Mouse (Mus musculus) Patski (cell line): ENCODE measurements around the gene Lemd1. TPM values are rescaled to one million over a fixed set of nuclear protein-coding genes. Genes with fewer than 3 reads are reported as not detected.

ENCODE experiments used
- ATAC-seq: fragments of 100-300 bp; one replicate; pipeline ENCODE4 v1.8.0; 2021
- CTCF ChIA-PET: fragments of 350-600 bp; sonication (Branson Sonifier 250); formaldehyde crosslinking; loops from one replicate; lab custom pipeline; 2022; ENCODE audit warnings: inconsistent platforms; lab: Charles Lee
- POLR2A ChIA-PET: fragments of 350-600 bp; sonication (Branson Sonifier 250); formaldehyde crosslinking; loops from one replicate; lab custom pipeline; 2022; ENCODE audit warnings: antibody characterized with exemption, inconsistent platforms; lab: Charles Lee
- DNase-seq: peaks from one replicate; pipeline ENCODE4 v3.0.0-alpha.2; 2011; ENCODE audit warnings: low read depth, low spot score
- H3K27me3 ChIP-seq: fragments of 371-371 bp; one replicate; pipeline ENCODE4 v1.5.1; 2021
- CTCF ChIP-seq: fragments of 100-300 bp; IDR thresholded peaks from one replicate; pipeline ENCODE4 v1.5.1; 2021
- in situ Hi-C: fragments of 300-500 bp; cut with MboI; formaldehyde crosslinking; loops from 3 replicates; pipeline ENCODE4 v1.11.1; 2018; ENCODE audit warnings: low pct_unique_long_range_greater_than_20kb, mixed read lengths
- polyA plus RNA-seq: library from polyadenylated mRNA; unstranded; gene quantifications from one replicate; pipeline ENCODE4 v1.2.3, GENCODE M21; 2021

Lemd1 gene
- polyA plus RNA-seq, 1 experiment from 2014 or later: 12.0 TPM

- no peaks in the 10 kb centered on the region for H3K27me3 ChIP-seq
- ATAC-seq: no peak
- no peak for DNase-seq
- ChIA-PET CTCF (interaction anchor here (1.0 to 1.8 kb wide), 3 partner anchors 8 to 69 kb away, joined by 3 to 14 read pairs (median 3); no protein-coding TSS in a partner anchor), POLR2A (interaction anchor here (0.6 to 1.2 kb wide), 3 partner anchors 8 to 34 kb away, joined by 3 read pairs; no protein-coding TSS in a partner anchor)
- no peak for TF ChIP-seq CTCF
- in situ Hi-C loops: no loop called here
These were observed 35.3 kb downstream of the Lemd1 start for GRCm38 (mm10) chr1:132226297-132227080.

GRCm38 (mm10) chr1:132229667-132230066 lies 38.4 kb downstream of the Lemd1 start, which contains the start of gene Gm10188:
Gene Gm10188 (minus strand): TSS chr1:132229767.
- DNase-seq (no peak), ATAC-seq (no peak)
- CTCF ChIA-PET: no interaction called here
- POLR2A ChIA-PET: no interaction called here
- in situ Hi-C loops: no loop called here
- no peaks in the 10 kb centered on the region for H3K27me3 ChIP-seq
- TF ChIP-seq CTCF: no peak

- TF ChIP-seq CTCF: no peak
- ChIA-PET CTCF (no interaction called here), POLR2A (no interaction called here)
- ATAC-seq (no peak), DNase-seq (no peak)
- H3K27me3 ChIP-seq: no peaks in the 10 kb centered on the region
- in situ Hi-C loops: no loop called here
These were observed 40.4 kb downstream of the Lemd1 start for GRCm38 (mm10) chr1:132231470-132232274.

- in situ Hi-C loops: no loop called here
- ChIA-PET CTCF (no interaction called here), POLR2A (interaction anchor here (1.5 kb wide), 1 partner anchor 30 kb away, joined by 5 read pairs; no protein-coding TSS in a partner anchor)
- no peaks in the 10 kb centered on the region for H3K27me3 ChIP-seq
- TF ChIP-seq CTCF: no peak
- ATAC-seq (no peak), DNase-seq (no peak)
These were observed 42.3 kb downstream of the Lemd1 start for GRCm38 (mm10) chr1:132233566-132233965.

- TF ChIP-seq CTCF: no peak
- no peaks in the 10 kb centered on the region for H3K27me3 ChIP-seq
- ChIA-PET POLR2A (interaction anchor here (1.5 kb wide), 1 partner anchor 29 kb away, joined by 5 read pairs; no protein-coding TSS in a partner anchor), CTCF (interaction anchor here (0.8 to 5.0 kb wide), 7 partner anchors 8 to 78 kb away, joined by 3 to 55 read pairs (median 3); partner anchors contain the start of genes AC124108.1 and Lemd1)
- in situ Hi-C loops: loop anchor here (5.0 kb wide), 2 partner anchors 72 to 78 kb away; no protein-coding TSS in a partner anchor
- DNase-seq (no peak), ATAC-seq (no peak)
These were observed 43.6 kb downstream of the Lemd1 start for GRCm38 (mm10) chr1:132234757-132235273.

GRCm38 (mm10) chr1:132237585-132238159 lies 46.4 kb downstream of the Lemd1 start:
- ATAC-seq (no peak), DNase-seq (no peak)
- ChIA-PET POLR2A (interaction anchor here (0.8 kb wide), 1 partner anchor 118 kb away, joined by 6 read pairs; no protein-coding TSS in a partner anchor), CTCF (interaction anchor here (0.6 to 5.0 kb wide), 21 partner anchors 11 to 118 kb away, joined by 3 to 55 read pairs (median 6); partner anchors contain the start of genes AC124108.1 and Lemd1)
- TF ChIP-seq CTCF: peak; percentile 94
- in situ Hi-C loops: loop anchor here (5.0 kb wide), 2 partner anchors 70 to 80 kb away; no protein-coding TSS in a partner anchor
- H3K27me3 ChIP-seq: no peaks in the 10 kb centered on the region

GRCm38 (mm10) chr1:132245010-132245409 lies 53.8 kb downstream of the Lemd1 start:
- TF ChIP-seq CTCF: no peak

GRCm38 (mm10) chr1:132246137-132246536 lies 54.9 kb downstream of the Lemd1 start:
- no peak for TF ChIP-seq CTCF
- ATAC-seq (no peak), DNase-seq (no peak)
- ChIA-PET CTCF (interaction anchor here (1.1 to 1.5 kb wide), 2 partner anchors 10 to 14 kb away, joined by 3 read pairs; no protein-coding TSS in a partner anchor), POLR2A (interaction anchor here (0.8 kb wide), 1 partner anchor 46 kb away, joined by 3 read pairs; no protein-coding TSS in a partner anchor)
- in situ Hi-C loops: no loop called here
- no peaks in the 10 kb centered on the region for H3K27me3 ChIP-seq

More at GRCm38 (mm10) chr1:132245010-132245409, 53.8 kb downstream of the Lemd1 start:
- DNase-seq (no peak), ATAC-seq (no peak)
- CTCF ChIA-PET: interaction anchor here (1.1 to 1.5 kb wide), 2 partner anchors 9 to 15 kb away, joined by 3 read pairs; no protein-coding TSS in a partner anchor
- H3K27me3 ChIP-seq: no peaks in the 10 kb centered on the region
- POLR2A ChIA-PET: no interaction called here
- in situ Hi-C loops: no loop called here

- DNase-seq: no peak
- no peak for ATAC-seq
- no peak for TF ChIP-seq CTCF
- no peaks in the 10 kb centered on the region for H3K27me3 ChIP-seq
- ChIA-PET POLR2A (interaction anchor here (0.8 kb wide), 1 partner anchor 45 kb away, joined by 3 read pairs; no protein-coding TSS in a partner anchor), CTCF (interaction anchor here (1.5 kb wide), 1 partner anchor 10 kb away, joined by 3 read pairs; no protein-coding TSS in a partner anchor)
- in situ Hi-C loops: no loop called here
These were observed 55.4 kb downstream of the Lemd1 start for GRCm38 (mm10) chr1:132246641-132247040.
